24 mouse cellular contexts compared by ENCODE assay signal in genomic region chr14:37109975-37110374, GRCm38 (mm10). TPM values are rescaled to one million over a fixed set of nuclear protein-coding genes. Genes with fewer than 3 reads are reported as not detected.
DNase-seq lines count a peak whose midpoint lies in the region; ATAC-seq lines count a peak whose summit lies in the region.
"Had no signal": no experiment of that assay in that cellular context is flagged by ENCODE, and none has a peak within 500 bp of the region (broad histone marks: within the 10 kb centered on the region; RNA-seq: fewer than 3 reads in every experiment).

No protein-coding gene starts in this region.

- H3K9ac ChIP-seq in kidney, embryonic 16.5 days (replicated peaks; ENCODE audit: low read length), result no peak overlapping the region
- H3K9ac ChIP-seq: forebrain, embryonic 15.5 days; heart, embryonic 15.5 days; hindbrain, embryonic 12.5 days; liver, embryonic 14.5 days had no signal

- no peaks in the 10 kb centered on the region for H3K36me3 ChIP-seq in kidney, embryonic 16.5 days (ENCODE audit: insufficient read depth, low read length)
- H3K36me3 ChIP-seq in hindbrain, embryonic 10.5 days, result no peaks in the 10 kb centered on the region
- H3K36me3 ChIP-seq: forebrain, embryonic 15.5 days; heart, embryonic 15.5 days; hindbrain, embryonic 12.5 days had no signal

- no peak overlapping the region for H3K27ac ChIP-seq in kidney, embryonic 16.5 days (ENCODE audit: low read length)
- H3K27ac ChIP-seq in hindbrain, embryonic 10.5 days, result no peak overlapping the region
- H3K27ac ChIP-seq: forebrain, embryonic 15.5 days; heart, embryonic 15.5 days; hindbrain, embryonic 12.5 days; liver, embryonic 14.5 days had no signal

- H3K4me3 ChIP-seq in kidney, embryonic 16.5 days (ENCODE audit: low read length), result no peak overlapping the region
- H3K4me3 ChIP-seq in hindbrain, embryonic 10.5 days, result no peak overlapping the region
- H3K4me3 ChIP-seq: forebrain, embryonic 15.5 days; heart, embryonic 15.5 days; hindbrain, embryonic 12.5 days had no signal

- DNase-seq in kidney, adult 11 months, result no peak
- DNase-seq in embryo, embryonic 11 days, result peak; percentile 19
- peak; percentile 83 for DNase-seq in large intestine, adult 2 months (ENCODE audit: low read depth, low spot score)
- DNase-seq in yolk sac, embryonic 10.5 days (ENCODE audit: low spot score), result peak; percentile 21
- no peak for DNase-seq in thymus, postnatal 14 days
- no peak for DNase-seq in hindbrain, embryonic 10.5 days (ENCODE audit: low spot score)
- DNase-seq: cerebellum, adult 9-10 months; kidney, adult 18-20 months; kidney, postnatal 36 days; right cerebral cortex, postnatal 25 days; thymus, adult 18-20 months had no signal

- H3K9me3 ChIP-seq in kidney, embryonic 16.5 days (ENCODE audit: low read length), result no peaks in the 10 kb centered on the region
- H3K9me3 ChIP-seq in hindbrain, embryonic 10.5 days, result no peaks in the 10 kb centered on the region
- H3K9me3 ChIP-seq: forebrain, embryonic 15.5 days; heart, embryonic 15.5 days; hindbrain, embryonic 12.5 days had no signal

- 8% methylated on average over 9 of the region's 9 CpGs for WGBS in kidney, embryonic 16.5 days
- 9% methylated on average over 9 of the region's 9 CpGs for WGBS in large intestine, adult 2 months
- 79% methylated on average over 9 of the region's 9 CpGs for WGBS in hindbrain, embryonic 10.5 days

- ATAC-seq in kidney, embryonic 16.5 days (ENCODE audit: low FRiP score, low TSS enrichment), result no peak
- ATAC-seq: forebrain, embryonic 15.5 days; midbrain, embryonic 16.5 days; Patski had no signal

- H3K4me1 ChIP-seq in kidney, embryonic 16.5 days (ENCODE audit: insufficient read depth, low read length), result peaks cover 19% of the 10 kb centered on the region
- H3K4me1 ChIP-seq in hindbrain, embryonic 10.5 days (replicated peaks), result no peaks in the 10 kb centered on the region
- H3K4me1 ChIP-seq: forebrain, embryonic 15.5 days; hindbrain, embryonic 12.5 days had no signal

- peak overlapping the region; percentile 4; the same call in 1 of the 2 replicates for H3K4me2 ChIP-seq in kidney, embryonic 16.5 days (replicated peaks; ENCODE audit: low read depth, low read length)
- H3K4me2 ChIP-seq: forebrain, embryonic 15.5 days; heart, embryonic 15.5 days; hindbrain, embryonic 12.5 days had no signal

- no peaks in the 10 kb centered on the region for H3K27me3 ChIP-seq in kidney, embryonic 16.5 days (ENCODE audit: insufficient read depth, low read length)
- H3K27me3 ChIP-seq in hindbrain, embryonic 10.5 days (ENCODE audit: insufficient read depth, poor library complexity, severe bottlenecking), result no peaks in the 10 kb centered on the region
- H3K27me3 ChIP-seq: forebrain, embryonic 15.5 days; heart, embryonic 15.5 days; hindbrain, embryonic 12.5 days; Patski had no signal

RNA-seq across cellular contexts. Expression of gene 2610528A11Rik, which starts 3.8 kb away (rescaled TPM):
- polyA plus RNA-seq in kidney, embryonic 16.5 days (2015; fragmentation: Nextera tagmentation; extraction: Ambion mirVana), result 0.26 and 0.47 TPM in 2 replicates
- 12.6 and 32.2 TPM in 2 replicates for polyA plus RNA-seq in large intestine, adult 2 months (2012; rRNA removed)
- polyA plus RNA-seq in hindbrain, embryonic 10.5 days (2016; fragmentation: Nextera tagmentation; extraction: Ambion mirVana), result 0.46 TPM in 1 of 2 replicates, not detected in the other
- polyA plus RNA-seq: hindbrain, embryonic 12.5 days; midbrain, embryonic 16.5 days; neural tube, embryonic 11.5 days; Patski had no signal

RNA-seq across cellular contexts. Expression of gene Cdhr1, which starts 11.8 kb away (rescaled TPM):
- polyA plus RNA-seq in kidney, embryonic 16.5 days (2015; fragmentation: Nextera tagmentation; extraction: Ambion mirVana), result 2.9 and 4.4 TPM in 2 replicates
- polyA plus RNA-seq in large intestine, adult 2 months (2012; rRNA removed), result 0.16 and 0.27 TPM in 2 replicates
- 0.77 and 2.6 TPM in 2 replicates for polyA plus RNA-seq in hindbrain, embryonic 10.5 days (2016; fragmentation: Nextera tagmentation; extraction: Ambion mirVana)

RNA-seq across cellular contexts. Expression of gene Ghitm, which starts 25.1 kb away (rescaled TPM):
- 259 and 277 TPM in 2 replicates for polyA plus RNA-seq in kidney, embryonic 16.5 days (2015; fragmentation: Nextera tagmentation; extraction: Ambion mirVana)
- polyA plus RNA-seq in large intestine, adult 2 months (2012; rRNA removed), result 118 and 144 TPM in 2 replicates
- 188 and 209 TPM in 2 replicates for polyA plus RNA-seq in hindbrain, embryonic 10.5 days (2016; fragmentation: Nextera tagmentation; extraction: Ambion mirVana)

RNA-seq across cellular contexts. Expression of gene Lrit2, which starts 42.2 kb away (rescaled TPM):
- polyA plus RNA-seq in kidney, embryonic 16.5 days (2015; fragmentation: Nextera tagmentation; extraction: Ambion mirVana), result not detected in 2 replicates
- not detected in 2 replicates for polyA plus RNA-seq in large intestine, adult 2 months (2012; rRNA removed)
- polyA plus RNA-seq in hindbrain, embryonic 10.5 days (2016; fragmentation: Nextera tagmentation; extraction: Ambion mirVana), result not detected in 2 replicates
- polyA plus RNA-seq: embryonic facial prominence, embryonic 11.5 days; forebrain, embryonic 15.5 days; gonadal fat pad, adult 2 months; heart, embryonic 15.5 days; hindbrain, embryonic 12.5 days; liver, embryonic 14.5 days; lung, embryonic 16.5 days; midbrain, embryonic 16.5 days; neural tube, embryonic 11.5 days; Patski; urinary bladder, adult 2 months had no signal

RNA-seq across cellular contexts. Expression of gene Lrit1, which starts 55.3 kb away (rescaled TPM):
- polyA plus RNA-seq in kidney, embryonic 16.5 days (2015; fragmentation: Nextera tagmentation; extraction: Ambion mirVana), result not detected in 2 replicates
- not detected in 2 replicates for polyA plus RNA-seq in large intestine, adult 2 months (2012; rRNA removed)
- not detected in 2 replicates for polyA plus RNA-seq in hindbrain, embryonic 10.5 days (2016; fragmentation: Nextera tagmentation; extraction: Ambion mirVana)
- polyA plus RNA-seq: C2C12; embryonic facial prominence, embryonic 11.5 days; forebrain, embryonic 15.5 days; gonadal fat pad, adult 2 months; heart, embryonic 15.5 days; hindbrain, embryonic 12.5 days; liver, embryonic 14.5 days; lung, embryonic 16.5 days; midbrain, embryonic 16.5 days; neural tube, embryonic 11.5 days; Patski had no signal

Comparison
In these comparisons a context has a peak if more than half of its experiments do, and no peak if none do; other contexts are left out.
1. DNase-seq: peak in embryo, embryonic 11 days (single experiment), large intestine, adult 2 months (single experiment) and yolk sac, embryonic 10.5 days (single experiment); none in kidney, adult 11 months (single experiment), thymus, postnatal 14 days (single experiment) and hindbrain, embryonic 10.5 days (single experiment).